Mouse (Mus musculus) small intestine, adult 2 months (tissue): Measurements from ENCODE around the gene Myt1l. TPM values are rescaled to one million over a fixed set of nuclear protein-coding genes. Genes with fewer than 3 reads are reported as not detected.

ENCODE experiments used
- H3K27ac ChIP-seq: fragments of 200-500 bp; 2 replicates; pipeline ENCODE4 v1.5.1; 2012; ENCODE audit warnings: low read depth, low read length, control low read depth, inconsistent platforms; ENCODE audit not compliant: insufficient read depth
- H3K27me3 ChIP-seq: fragments of 200-500 bp; 2 replicates; pipeline ENCODE4 v1.6.1; 2012; ENCODE audit warnings: mild to moderate bottlenecking, moderate library complexity, low read length, inconsistent platforms; ENCODE audit not compliant: control insufficient read depth, insufficient read depth
- H3K36me3 ChIP-seq: fragments of 200-500 bp; 2 replicates; pipeline ENCODE4 v1.6.1; 2012; ENCODE audit warnings: mild to moderate bottlenecking, low read length, control low read depth, inconsistent platforms; ENCODE audit not compliant: control insufficient read depth, insufficient read depth
- H3K4me1 ChIP-seq: fragments of 200-500 bp; 2 replicates; pipeline ENCODE4 v1.6.1; 2012; ENCODE audit warnings: low read length, inconsistent platforms, mixed read lengths; ENCODE audit not compliant: control insufficient read depth, insufficient read depth, insufficient read length
- H3K4me3 ChIP-seq: fragments of 200-500 bp; 2 replicates; pipeline ENCODE4 v1.5.1; 2012; ENCODE audit warnings: low read depth, mild to moderate bottlenecking, control low read depth, inconsistent platforms, low read length, moderate library complexity
- CTCF ChIP-seq: fragments of 200-500 bp; IDR thresholded peaks from 2 replicates; pipeline ENCODE4 v1.5.1; 2012; ENCODE audit warnings: low read depth, mild to moderate bottlenecking, control low read depth, inconsistent platforms, low read length, moderate library complexity, mixed read lengths; ENCODE audit not compliant: insufficient replicate concordance, insufficient read length; ENCODE audit errors: extremely low read depth
- POLR2A ChIP-seq: fragments of 200-500 bp; IDR thresholded peaks from 2 replicates; pipeline ENCODE4 v1.6.1; 2012; ENCODE audit warnings: low read depth, mild to moderate bottlenecking, control low read depth, inconsistent platforms, low read length, moderate library complexity
- WGBS: fragments of 180-500 bp; shearing (Covaris S2); methylation state at CpG from one replicate; pipeline ENCODE4 v1.1.7; 2018; 5-methylcytosine and 5-hydroxymethylcytosine counted together
- polyA plus RNA-seq: library from polyadenylated mRNA; depleted of rRNA; stranded (reverse); fragments of >200 nt; gene quantifications from 2 replicates; pipeline ENCODE4 v1.2.3, GENCODE M21; 2012

Gene Myt1l
- polyA plus RNA-seq, 1 experiment: 0.38 TPM

DNA sequence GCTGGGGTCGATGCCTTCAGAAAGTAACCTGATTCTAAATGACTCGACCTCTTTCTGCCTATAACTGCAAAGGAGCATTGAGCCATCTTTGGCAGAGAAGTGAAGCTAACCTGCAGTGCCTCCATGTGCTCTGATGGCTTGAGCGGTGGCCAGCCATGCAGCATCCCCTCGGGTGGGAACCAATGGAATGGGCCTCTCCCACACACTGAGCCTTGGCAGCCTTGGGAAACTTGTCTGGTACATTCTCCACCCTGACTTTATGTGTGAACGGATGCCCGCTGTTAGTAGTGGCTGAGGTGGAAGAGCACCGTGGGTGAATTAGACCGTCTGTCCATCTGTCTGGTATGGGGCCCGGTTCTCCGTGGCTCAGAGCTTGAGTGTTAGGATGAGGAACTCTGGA lies 349.8 kb downstream of the Myt1l start:
- no peak overlapping the region for H3K4me3 ChIP-seq
- no peaks in the 10 kb centered on the region for H3K4me1 ChIP-seq
- TF ChIP-seq POLR2A: no peak
- TF ChIP-seq CTCF: no peak
- WGBS: 84% methylated on average over 10 of the region's 10 CpGs
- H3K36me3 ChIP-seq: no peaks in the 10 kb centered on the region
- no peaks in the 10 kb centered on the region for H3K27me3 ChIP-seq
- H3K27ac ChIP-seq: no peak overlapping the region

DNA sequence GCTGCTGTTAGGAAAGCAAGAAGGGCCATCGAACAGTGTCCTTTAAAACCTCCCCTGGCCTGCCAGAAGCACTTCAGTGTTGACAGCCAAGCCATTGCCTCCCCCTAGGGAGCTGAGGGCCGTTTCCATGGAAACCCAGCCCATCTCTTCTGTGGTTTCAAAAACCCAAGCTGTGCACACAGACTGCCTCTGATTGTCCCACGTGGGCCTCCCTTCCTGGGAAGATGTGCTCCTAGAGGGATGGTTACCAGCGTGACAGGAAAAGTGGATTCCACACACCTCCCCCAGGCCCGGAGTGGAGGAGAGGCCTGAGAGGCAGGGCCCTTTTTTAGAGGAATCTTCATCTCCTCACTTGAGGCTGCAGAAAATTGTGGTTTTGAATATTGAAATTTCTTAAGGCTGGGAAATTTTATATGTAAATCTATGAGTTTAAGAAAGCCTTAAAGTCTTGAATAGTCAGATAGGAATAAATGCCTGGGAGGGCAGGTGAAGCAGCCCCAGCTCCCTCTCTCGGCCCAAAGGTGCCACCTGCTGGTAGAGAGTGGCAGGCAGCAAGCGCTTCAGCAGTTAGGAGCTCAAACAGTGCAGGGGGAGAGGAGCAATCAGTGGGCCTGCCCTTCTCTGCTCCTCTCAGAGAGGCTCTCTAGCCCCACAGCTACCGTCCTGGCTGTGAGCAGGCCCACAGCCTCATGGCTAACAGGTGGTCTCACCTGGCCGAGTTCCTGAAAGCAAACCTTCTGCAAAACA lies 354.9 kb downstream of the Myt1l start:
- Histone ChIP-seq H3K27me3 (no peaks in the 10 kb centered on the region), H3K27ac (no peak overlapping the region), H3K4me3 (no peak overlapping the region), H3K4me1 (no peaks in the 10 kb centered on the region), H3K36me3 (no peaks in the 10 kb centered on the region)
- TF ChIP-seq CTCF (peak; percentile 63; the same call in 1 of the 2 replicates), POLR2A (no peak)
- 31% methylated on average over 9 of the region's 9 CpGs for WGBS

DNA sequence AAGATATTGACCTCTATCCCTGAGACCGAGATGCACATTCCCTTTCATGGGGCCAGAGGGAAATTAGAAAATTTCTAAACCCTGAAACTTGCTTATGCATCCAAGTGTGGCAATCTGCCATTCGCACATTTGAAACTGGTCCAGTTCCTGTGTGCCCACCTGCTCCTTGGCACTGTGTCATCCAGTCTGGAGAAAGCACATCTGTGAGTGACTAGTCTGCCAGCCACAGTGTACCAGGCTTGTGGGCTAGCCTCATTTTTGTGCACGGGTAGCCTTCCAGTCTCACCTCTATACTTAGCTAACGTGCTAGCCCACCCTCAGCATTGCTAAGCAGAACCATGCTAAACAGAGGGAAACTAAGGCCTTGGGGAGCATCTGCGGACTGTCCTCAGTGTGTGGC lies 356.2 kb downstream of the Myt1l start:
- Histone ChIP-seq H3K4me1 (no peaks in the 10 kb centered on the region), H3K27me3 (no peaks in the 10 kb centered on the region), H3K4me3 (no peak overlapping the region), H3K36me3 (no peaks in the 10 kb centered on the region), H3K27ac (no peak overlapping the region)
- WGBS: 69% methylated on average over 5 of the region's 5 CpGs
- TF ChIP-seq POLR2A (no peak), CTCF (no peak)

DNA sequence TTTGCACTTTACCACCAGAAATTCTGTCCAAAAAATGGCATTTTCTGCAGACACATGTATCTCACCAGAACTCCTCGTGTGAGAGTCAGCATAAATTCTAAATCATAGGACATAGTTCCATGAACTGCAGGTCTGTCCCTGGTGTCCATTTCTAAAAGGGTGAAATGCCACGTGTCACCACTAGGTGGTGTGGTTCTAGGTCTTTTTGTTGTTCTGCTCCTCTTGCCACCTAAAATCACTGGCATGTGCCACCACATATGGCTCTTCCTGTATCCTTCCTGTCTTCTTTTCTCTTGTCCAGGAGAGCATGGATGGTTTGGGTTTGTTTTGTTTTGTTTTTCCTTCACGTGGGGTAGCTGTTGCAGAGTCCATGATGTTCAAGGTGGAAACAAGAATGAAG lies 366.5 kb downstream of the Myt1l start:
- Histone ChIP-seq H3K27ac (no peak overlapping the region), H3K27me3 (no peaks in the 10 kb centered on the region), H3K4me3 (no peak overlapping the region), H3K4me1 (no peaks in the 10 kb centered on the region), H3K36me3 (no peaks in the 10 kb centered on the region)
- 22% methylated on average over 3 of the region's 3 CpGs for WGBS
- TF ChIP-seq POLR2A (no peak), CTCF (no peak)

GRCm38 (mm10) chr12:29897533-29898085 lies 369.4 kb downstream of the Myt1l start:
- WGBS: 68% methylated on average over 3 of the region's 3 CpGs
- H3K27ac ChIP-seq: no peak overlapping the region
- H3K36me3 ChIP-seq: no peaks in the 10 kb centered on the region
- no peak overlapping the region for H3K4me3 ChIP-seq
- H3K27me3 ChIP-seq: no peaks in the 10 kb centered on the region
- no peaks in the 10 kb centered on the region for H3K4me1 ChIP-seq
- TF ChIP-seq CTCF (no peak), POLR2A (no peak)

DNA sequence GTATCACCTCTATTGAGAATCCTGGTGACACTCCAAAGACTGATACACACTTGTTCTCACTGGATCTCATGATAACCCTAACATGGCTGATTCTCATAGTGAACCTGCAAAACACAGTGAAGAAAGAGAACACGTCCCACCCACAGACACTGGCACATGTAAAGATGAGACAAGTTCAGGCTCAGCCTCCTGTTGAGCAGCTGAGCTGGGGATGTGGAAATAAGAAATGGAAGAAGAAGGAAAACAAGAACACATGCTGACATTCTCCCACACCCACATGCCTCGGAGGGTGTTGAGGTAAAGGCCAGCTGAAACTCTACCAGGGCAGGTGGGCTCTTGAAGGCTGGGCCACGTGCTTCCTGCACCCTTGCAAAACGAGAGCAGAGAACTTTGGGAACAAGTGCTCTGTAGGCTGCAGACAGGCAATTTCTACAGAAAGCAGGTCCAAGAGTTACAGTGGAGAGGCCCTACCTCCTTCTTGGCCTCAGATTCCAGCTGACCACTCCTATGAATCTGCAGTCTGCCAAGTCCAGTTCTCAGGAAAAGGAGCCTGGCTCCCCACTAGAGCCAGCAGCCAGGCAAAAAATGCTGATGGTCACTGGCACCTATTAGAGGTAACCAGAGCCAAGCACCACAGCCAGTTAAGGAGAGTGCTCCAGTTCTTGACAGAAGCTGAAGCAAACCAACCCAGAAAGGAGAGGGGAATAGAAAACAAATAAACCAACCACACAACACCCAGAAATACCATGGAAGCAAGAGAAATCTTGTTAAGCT lies 376.1 kb downstream of the Myt1l start:
- Histone ChIP-seq H3K4me1 (no peaks in the 10 kb centered on the region), H3K27ac (no peak overlapping the region), H3K27me3 (no peaks in the 10 kb centered on the region), H3K36me3 (no peaks in the 10 kb centered on the region), H3K4me3 (no peak overlapping the region)
- TF ChIP-seq POLR2A (no peak), CTCF (no peak)
- WGBS: 69% methylated on average over 4 of the region's 4 CpGs

DNA sequence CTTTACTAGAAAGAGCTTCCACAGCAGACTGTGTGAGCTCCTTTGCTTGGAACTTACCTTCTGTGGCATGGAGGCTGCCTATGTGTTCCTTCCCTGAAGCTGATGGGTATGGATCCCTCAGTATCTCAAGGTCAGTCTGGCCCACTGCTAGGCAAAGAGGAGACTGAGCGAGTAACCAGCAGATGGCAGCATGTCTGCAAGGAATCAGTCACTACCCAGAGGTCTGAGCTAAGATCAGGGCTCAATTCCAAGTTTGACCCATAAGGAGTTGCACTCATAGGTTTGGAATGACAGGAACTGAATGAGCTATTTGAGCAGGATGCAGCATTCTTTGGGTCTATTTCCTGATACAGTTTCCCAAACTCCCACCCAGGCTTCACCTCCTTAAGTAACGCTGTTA lies 378.9 kb downstream of the Myt1l start:
- H3K4me3 ChIP-seq: no peak overlapping the region
- TF ChIP-seq POLR2A (no peak), CTCF (peak; percentile 54; the same call in 1 of the 2 replicates)
- no peaks in the 10 kb centered on the region for H3K36me3 ChIP-seq
- H3K4me1 ChIP-seq: no peaks in the 10 kb centered on the region
- no peak overlapping the region for H3K27ac ChIP-seq
- WGBS: 41% methylated on average over 2 of the region's 2 CpGs
- H3K27me3 ChIP-seq: no peaks in the 10 kb centered on the region
